Mouse (Mus musculus): ENCODE data around the gene Agap2.

GRCm38 (mm10) chr10:127036273-127036672 is 38.8 kb upstream of the Agap2 start:
- TF ChIP-seq CTCF (IDR thresholded peaks at IDR 0.05; ENCODE audit: insufficient read depth, low read length) (no peak), POLR2A (IDR thresholded peaks at IDR 0.05; ENCODE audit: borderline replicate concordance, extremely low read depth, low read depth, low read length) (no peak)

Measured in lung, adult 2 months (tissue).